In the genomic region with DNA sequence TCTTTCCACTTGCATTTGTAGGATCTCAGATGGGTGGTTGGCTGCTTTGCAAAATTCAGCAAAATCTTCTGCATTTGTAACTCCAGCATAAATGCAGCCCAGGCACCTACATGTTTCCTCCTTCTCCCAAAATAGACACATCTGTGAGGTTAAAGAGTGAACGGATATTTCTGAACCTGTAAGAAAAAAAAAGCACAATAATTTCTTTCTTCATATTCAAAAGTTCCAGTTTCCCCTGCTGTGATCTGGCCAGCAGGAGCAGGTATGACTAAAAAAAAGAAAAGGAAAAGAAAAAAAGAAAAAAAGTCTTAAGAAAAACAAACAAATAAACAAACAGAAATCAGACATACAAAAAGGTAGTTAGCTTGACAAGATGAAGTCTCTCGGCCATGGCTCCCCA, we compare ENCODE assay signal across 9 mouse cellular contexts. TPM values are rescaled to one million over a fixed set of nuclear protein-coding genes. Genes with fewer than 3 reads are reported as not detected.
A peak's percentile ranks its signal among the peaks of the same experiment; 100 is the strongest.
DNase-seq lines count a peak whose midpoint lies in the region; ATAC-seq and TF ChIP-seq lines count a peak whose summit lies in the region.
"Had no signal": no experiment of that assay in that cellular context is flagged by ENCODE, and none has a peak within 500 bp of the region (broad histone marks: within the 10 kb centered on the region; RNA-seq: fewer than 3 reads in every experiment).

No protein-coding gene starts in this region.

- peak overlapping the region; percentile 24; the same call in 1 of the 2 replicates for H3K9ac ChIP-seq in lung, embryonic 15.5 days
- H3K9ac ChIP-seq in forebrain, embryonic 16.5 days (replicated peaks; ENCODE audit: low read depth, low read length): peak overlapping the region; percentile 70
- no peak overlapping the region for H3K9ac ChIP-seq in liver, embryonic 12.5 days
- peak overlapping the region; percentile 45; the same call in 1 of the 2 replicates for H3K9ac ChIP-seq in stomach, postnatal 0 days (ENCODE audit: low read length)

- H3K4me1 ChIP-seq in lung, embryonic 15.5 days: peaks cover 25% of the 10 kb centered on the region
- peaks cover 30% of the 10 kb centered on the region for H3K4me1 ChIP-seq in forebrain, embryonic 16.5 days (replicated peaks; ENCODE audit: control insufficient read depth, insufficient read depth, low read length)
- H3K4me1 ChIP-seq in liver, embryonic 12.5 days: peaks cover 51% of the 10 kb centered on the region
- H3K4me1 ChIP-seq in stomach, postnatal 0 days (replicated peaks; ENCODE audit: control insufficient read depth, insufficient read depth): 0 out of 2 replicates have a peak, but pooled peaks cover 3% of the 10 kb centered on the region

- peak overlapping the region; percentile 97 for H3K27ac ChIP-seq in lung, embryonic 15.5 days
- H3K27ac ChIP-seq in forebrain, embryonic 16.5 days (ENCODE audit: low read length): peak overlapping the region; percentile 99
- 0 out of 2 replicates have a peak overlapping the region, but pooled peaks have one; percentile 60 for H3K27ac ChIP-seq in liver, embryonic 12.5 days
- H3K27ac ChIP-seq in stomach, postnatal 0 days (replicated peaks): peak overlapping the region; percentile 81

- no peak for TF ChIP-seq EP300 in stomach, postnatal 0 days (optimal IDR thresholded peaks at IDR 0.05)

- WGBS in lung, embryonic 15.5 days: 23% methylated on average over 2 of the region's 2 CpGs
- 7% methylated on average over 2 of the region's 2 CpGs for WGBS in forebrain, embryonic 16.5 days
- WGBS in liver, embryonic 12.5 days (ENCODE audit: insufficient replicate concordance): 15% methylated on average over 2 of the region's 2 CpGs
- WGBS in stomach, postnatal 0 days: 45% methylated on average over 2 of the region's 2 CpGs

- no peaks in the 10 kb centered on the region for H3K27me3 ChIP-seq in lung, embryonic 15.5 days
- H3K27me3 ChIP-seq in forebrain, embryonic 16.5 days (replicated peaks; ENCODE audit: control insufficient read depth, insufficient read depth, low read length): no peaks in the 10 kb centered on the region
- peaks cover 74% of the 10 kb centered on the region for H3K27me3 ChIP-seq in liver, embryonic 12.5 days (replicated peaks)
- H3K27me3 ChIP-seq in stomach, postnatal 0 days (ENCODE audit: control insufficient read depth, insufficient read depth, low read length): no peaks in the 10 kb centered on the region

- DNase-seq in lung, postnatal 25 days (ENCODE audit: low spot score): no peak
- no peak for DNase-seq in stomach, postnatal 0 days (ENCODE audit: low spot score)
- no peak for DNase-seq in frontal cortex, adult 2 months (ENCODE audit: extremely low spot score in 1 of 2, low spot score in 1 of 2)
- no peak for DNase-seq in adrenal gland, adult 18-20 months (ENCODE audit: low spot score in 2 of 2)
- DNase-seq: right cerebral cortex, adult 18-20 months had no signal

- H3K9me3 ChIP-seq in lung, embryonic 15.5 days: no peaks in the 10 kb centered on the region
- no peaks in the 10 kb centered on the region for H3K9me3 ChIP-seq in forebrain, embryonic 16.5 days (ENCODE audit: control insufficient read depth, low read length)
- no peaks in the 10 kb centered on the region for H3K9me3 ChIP-seq in liver, embryonic 12.5 days (replicated peaks)
- no peaks in the 10 kb centered on the region for H3K9me3 ChIP-seq in stomach, postnatal 0 days (ENCODE audit: control insufficient read depth, low read length)

- no peak for TF ChIP-seq CTCF in stomach, postnatal 0 days (IDR thresholded peaks at IDR 0.05; ENCODE audit: low read depth)

- peak overlapping the region; percentile 67 for H3K4me2 ChIP-seq in lung, embryonic 15.5 days
- peak overlapping the region; percentile 86 for H3K4me2 ChIP-seq in forebrain, embryonic 16.5 days (ENCODE audit: low read length)
- peak overlapping the region; percentile 99 for H3K4me2 ChIP-seq in liver, embryonic 12.5 days
- peak overlapping the region; percentile 78 for H3K4me2 ChIP-seq in stomach, postnatal 0 days (replicated peaks; ENCODE audit: low read depth)

- H3K36me3 ChIP-seq in lung, embryonic 15.5 days: no peaks in the 10 kb centered on the region
- no peaks in the 10 kb centered on the region for H3K36me3 ChIP-seq in forebrain, embryonic 16.5 days (ENCODE audit: control insufficient read depth, insufficient read depth)
- H3K36me3 ChIP-seq in liver, embryonic 12.5 days: no peaks in the 10 kb centered on the region
- no peaks in the 10 kb centered on the region for H3K36me3 ChIP-seq in stomach, postnatal 0 days (ENCODE audit: control insufficient read depth, insufficient read depth, low read length)

- no peak for ATAC-seq in lung, embryonic 15.5 days (ENCODE audit: borderline replicate concordance, extremely low read depth, low FRiP score, low TSS enrichment)
- ATAC-seq in forebrain, embryonic 16.5 days: no peak
- no peak for ATAC-seq in liver, embryonic 12.5 days
- ATAC-seq in stomach, postnatal 0 days (ENCODE audit: low FRiP score, low TSS enrichment): no peak

- peak overlapping the region; percentile 76 for H3K4me3 ChIP-seq in lung, embryonic 15.5 days
- H3K4me3 ChIP-seq in forebrain, embryonic 16.5 days (replicated peaks; ENCODE audit: low read length): peak overlapping the region; percentile 73
- H3K4me3 ChIP-seq in liver, embryonic 12.5 days: no peak overlapping the region
- peak overlapping the region; percentile 78 for H3K4me3 ChIP-seq in stomach, postnatal 0 days (ENCODE audit: low read depth, low read length)

RNA-seq across cellular contexts. Expression of a gene that starts 1.2 kb away (rescaled TPM):
- polyA plus RNA-seq in lung, embryonic 15.5 days (2015; fragmentation: Nextera tagmentation; extraction: Ambion mirVana): 7.2 and 8.4 TPM in 2 replicates
- 9.8 and 13.4 TPM in 2 replicates for polyA plus RNA-seq in forebrain, embryonic 16.5 days (2015; fragmentation: Nextera tagmentation; extraction: Ambion mirVana)
- polyA plus RNA-seq in liver, embryonic 12.5 days (2016; fragmentation: Nextera tagmentation; extraction: Ambion mirVana): 1.0 and 1.2 TPM in 2 replicates
- polyA plus RNA-seq in stomach, postnatal 0 days (2015; fragmentation: Nextera tagmentation; extraction: Ambion mirVana): 1.5 and 1.9 TPM in 2 replicates
- 3.9 and 5.3 TPM in 2 replicates for polyA plus RNA-seq in frontal cortex, adult 2 months (2012; rRNA removed)
- total RNA-seq in adrenal gland, adult 18-20 months (2021): 1 to 10 TPM; 1.6 to 2.0 TPM

RNA-seq across cellular contexts. Expression of a gene that starts 5.0 kb away (rescaled TPM):
- polyA plus RNA-seq in lung, embryonic 15.5 days (2015; fragmentation: Nextera tagmentation; extraction: Ambion mirVana): 58.9 and 59.4 TPM in 2 replicates
- polyA plus RNA-seq in forebrain, embryonic 16.5 days (2015; fragmentation: Nextera tagmentation; extraction: Ambion mirVana): 53.8 and 56.0 TPM in 2 replicates
- polyA plus RNA-seq in liver, embryonic 12.5 days (2016; fragmentation: Nextera tagmentation; extraction: Ambion mirVana): 39.2 and 40.1 TPM in 2 replicates
- polyA plus RNA-seq in stomach, postnatal 0 days (2015; fragmentation: Nextera tagmentation; extraction: Ambion mirVana): 25.9 and 27.4 TPM in 2 replicates
- 40.7 and 44.6 TPM in 2 replicates for polyA plus RNA-seq in frontal cortex, adult 2 months (2012; rRNA removed)
- 10 to 100 TPM; 41.4 to 44.8 TPM for total RNA-seq in adrenal gland, adult 18-20 months (2021)

RNA-seq across cellular contexts. Expression of a gene that starts 12.5 kb away (rescaled TPM):
- 12.5 and 13.6 TPM in 2 replicates for polyA plus RNA-seq in lung, embryonic 15.5 days (2015; fragmentation: Nextera tagmentation; extraction: Ambion mirVana)
- polyA plus RNA-seq in forebrain, embryonic 16.5 days (2015; fragmentation: Nextera tagmentation; extraction: Ambion mirVana): 9.6 and 14.1 TPM in 2 replicates
- 2.7 and 2.8 TPM in 2 replicates for polyA plus RNA-seq in liver, embryonic 12.5 days (2016; fragmentation: Nextera tagmentation; extraction: Ambion mirVana)
- polyA plus RNA-seq in stomach, postnatal 0 days (2015; fragmentation: Nextera tagmentation; extraction: Ambion mirVana): 7.5 and 9.4 TPM in 2 replicates
- polyA plus RNA-seq in frontal cortex, adult 2 months (2012; rRNA removed): 1.5 and 1.9 TPM in 2 replicates
- 1 to 10 TPM; 1.4 to 2.3 TPM for total RNA-seq in adrenal gland, adult 18-20 months (2021)

RNA-seq across cellular contexts. Expression of a gene that starts 53.3 kb away (rescaled TPM):
- polyA plus RNA-seq in lung, embryonic 15.5 days (2015; fragmentation: Nextera tagmentation; extraction: Ambion mirVana): not detected in 2 replicates
- not detected in 2 replicates for polyA plus RNA-seq in forebrain, embryonic 16.5 days (2015; fragmentation: Nextera tagmentation; extraction: Ambion mirVana)
- polyA plus RNA-seq in liver, embryonic 12.5 days (2016; fragmentation: Nextera tagmentation; extraction: Ambion mirVana): not detected in 2 replicates
- not detected in 2 replicates for polyA plus RNA-seq in stomach, postnatal 0 days (2015; fragmentation: Nextera tagmentation; extraction: Ambion mirVana)
- not detected in 2 replicates for polyA plus RNA-seq in frontal cortex, adult 2 months (2012; rRNA removed)
- total RNA-seq in adrenal gland, adult 18-20 months (2021): not detected
- total RNA-seq: layer of hippocampus, postnatal 14 days had no signal
